24 mouse cellular contexts compared by ENCODE assay signal in genomic region chr10:84837355-84837754, GRCm38 (mm10).
A peak's percentile ranks its signal among the peaks of the same experiment; 100 is the strongest.
DNase-seq lines count a peak whose midpoint lies in the region; ATAC-seq and TF ChIP-seq lines count a peak whose summit lies in the region.
"Had no signal": no experiment of that assay in that cellular context is flagged by ENCODE, and none has a peak within 500 bp of the region (broad histone marks: within the 10 kb centered on the region; RNA-seq: fewer than 3 reads in every experiment).

No protein-coding gene starts in this region.

- H3K4me1 ChIP-seq in testis, adult 2 months (ENCODE audit: control insufficient read depth, insufficient read depth, low read length) = peaks cover 28% of the 10 kb centered on the region
- peaks cover 8 to 21% of the 10 kb centered on the region in 2 experiments; a peak in 3 of 4 replicates for H3K4me1 ChIP-seq in CH12.LX (ENCODE audit: control insufficient read depth in 1 of 2, insufficient read depth in 2 of 2)
- H3K4me1 ChIP-seq: embryonic facial prominence, embryonic 12.5 days; forebrain, embryonic 13.5 days; forebrain, embryonic 15.5 days had no signal

- no peak for TF ChIP-seq RAD21 in CH12.LX (IDR thresholded peaks at IDR 0.05; ENCODE audit: low read depth, low read length)

- dilution Hi-C loops in CH12.LX (cut with MboI; ENCODE audit: extremely low pct_ligation_motif_present, extremely low pct_unique_long_range_greater_than_20kb, low sequenced_read_pairs) = no loop called here

- peak overlapping the region; percentile 82 for H3K4me3 ChIP-seq in testis, adult 2 months (ENCODE audit: control insufficient read depth, low read depth, low read length)
- H3K4me3 ChIP-seq in CH12.LX (replicated peaks in 1 of 3; ENCODE audit: low read depth in 2 of 3, low read length in 2 of 3, poor library complexity in 1 of 3) = no peak overlapping the region
- H3K4me3 ChIP-seq: embryonic facial prominence, embryonic 10.5 days; embryonic facial prominence, embryonic 12.5 days; forebrain, embryonic 13.5 days; forebrain, embryonic 15.5 days had no signal

- H3K27me3 ChIP-seq in testis, adult 2 months (ENCODE audit: control insufficient read depth, insufficient read depth, low read length) = no peaks in the 10 kb centered on the region
- peaks cover 4% of the 10 kb centered on the region for H3K27me3 ChIP-seq in CH12.LX (replicated peaks)
- no peaks in the 10 kb centered on the region; the same call in 1 of the 2 replicates for H3K27me3 ChIP-seq in splenic B cell, adult 2 months (ENCODE audit: control insufficient read depth, insufficient read depth, low read length, poor library complexity, severe bottlenecking)
- H3K27me3 ChIP-seq: embryonic facial prominence, embryonic 12.5 days; forebrain, embryonic 13.5 days; forebrain, embryonic 15.5 days had no signal

- in situ Hi-C loops in CH12.LX (cut with MboI; ENCODE audit: low pct_ligation_motif_present, low pct_unique_long_range_greater_than_20kb, low sequenced_read_pairs) = loop anchor here (10.0 kb wide), 1 partner anchor 207 kb away; no protein-coding TSS in a partner anchor

- ATAC-seq in granulocyte monocyte progenitor cell, adult 5-6 weeks (replicated peaks; ENCODE audit: poor library complexity, severe bottlenecking) = peak; percentile 61
- ATAC-seq: CD4-positive, CD25-positive, alpha-beta regulatory T cell, adult 4 months; forebrain, embryonic 13.5 days; forebrain, embryonic 15.5 days; forebrain, postnatal 0 days had no signal

- TF ChIP-seq EP300 in CH12.LX (IDR thresholded peaks at IDR 0.05; ENCODE audit: low read length) = peak; percentile 84

- H3K9me3 ChIP-seq in CH12.LX (replicated peaks; ENCODE audit: low read length) = no peaks in the 10 kb centered on the region
- H3K9me3 ChIP-seq: embryonic facial prominence, embryonic 10.5 days; embryonic facial prominence, embryonic 12.5 days; forebrain, embryonic 13.5 days; forebrain, embryonic 15.5 days had no signal

- no peak overlapping the region for H3K4me2 ChIP-seq in CH12.LX (ENCODE audit: insufficient read depth, low read depth, poor library complexity, severe bottlenecking)
- H3K4me2 ChIP-seq: embryonic facial prominence, embryonic 12.5 days; forebrain, embryonic 13.5 days; forebrain, embryonic 15.5 days had no signal

- TF ChIP-seq CTCF in testis, adult 2 months (IDR thresholded peaks at IDR 0.05; ENCODE audit: control insufficient read depth, insufficient read depth, insufficient replicate concordance, low read depth, low read length) = no peak
- no peak for TF ChIP-seq CTCF in CH12.LX (conservative IDR thresholded peaks at IDR 0.05 in 1 of 2, IDR thresholded peaks at IDR 0.05 in 1 of 2; ENCODE audit: low read depth in 2 of 2, low read length in 2 of 2)

- no peaks in the 10 kb centered on the region; the same call in 1 of the 2 replicates for H3K36me3 ChIP-seq in testis, adult 2 months (ENCODE audit: control insufficient read depth, insufficient read depth, low read length)
- no peaks in the 10 kb centered on the region for H3K36me3 ChIP-seq in CH12.LX (replicated peaks in 1 of 2; ENCODE audit: control insufficient read depth in 1 of 2, insufficient read depth in 1 of 2, low read length in 1 of 2)
- no peaks in the 10 kb centered on the region for H3K36me3 ChIP-seq in splenic B cell, adult 2 months (ENCODE audit: control insufficient read depth, insufficient read depth, low read length, poor library complexity, severe bottlenecking)
- H3K36me3 ChIP-seq: embryonic facial prominence, embryonic 12.5 days; forebrain, embryonic 15.5 days had no signal

- DNase-seq in testis, postnatal 14 days (ENCODE audit: low spot score) = no peak
- peak; percentile 21 for DNase-seq in CH12.LX (ENCODE audit: extremely low read depth)
- DNase-seq in splenic B cell, adult 2 months (ENCODE audit: low read depth, low spot score) = peak; percentile 27
- no peak for DNase-seq in adrenal gland, adult 2 months
- no peak for DNase-seq in right cerebral cortex, adult 18-20 months
- no peak for DNase-seq in urinary bladder, postnatal 36 days (ENCODE audit: low spot score in 2 of 2)
- DNase-seq: adrenal gland, adult 8-10 months; adrenal gland, postnatal 14 days; adrenal gland, postnatal 36 days; B cell, adult 2 months; cerebellum, adult 11 months; cerebellum, adult 18-20 months; cerebellum, adult 8-10 months; cerebellum, adult 9-11 months; cerebellum, postnatal 14 days; cerebellum, postnatal 36 days; forebrain, postnatal 0 days had no signal

- peak overlapping the region; percentile 99 for H3K27ac ChIP-seq in testis, adult 2 months (ENCODE audit: control insufficient read depth, insufficient read depth, low read depth, low read length)
- H3K27ac ChIP-seq in CH12.LX (ENCODE audit: insufficient read depth, low read depth) = no peak overlapping the region
- H3K27ac ChIP-seq: embryonic facial prominence, embryonic 10.5 days; embryonic facial prominence, embryonic 12.5 days; forebrain, embryonic 13.5 days; forebrain, embryonic 15.5 days had no signal

- no peak for TF ChIP-seq POLR2A in testis, adult 2 months (IDR thresholded peaks at IDR 0.05; ENCODE audit: control insufficient read depth, low read depth, low read length)
- no peak for TF ChIP-seq POLR2A in CH12.LX (IDR thresholded peaks at IDR 0.05; ENCODE audit: low read depth, low read length)

- no peak overlapping the region for H3K9ac ChIP-seq in CH12.LX (ENCODE audit: insufficient read depth, low read depth)
- H3K9ac ChIP-seq: embryonic facial prominence, embryonic 12.5 days; forebrain, embryonic 13.5 days; forebrain, embryonic 15.5 days; forebrain, postnatal 0 days had no signal

- H3K79me2 ChIP-seq in CH12.LX (replicated peaks; ENCODE audit: control insufficient read depth, extremely low read depth, insufficient read depth, poor library complexity, severe bottlenecking) = no peaks in the 10 kb centered on the region

TF ChIP-seq in CH12.LX, 34 proteins besides CTCF, POLR2A, EP300 and RAD21:
- peak; percentile 21; the same call in 1 of the 2 replicates for TF ChIP-seq MEF2A (IDR thresholded peaks at IDR 0.05; ENCODE audit: borderline replicate concordance, low read depth, low read length)
- peak; percentile 42; the same call in 1 of the 2 replicates for TF ChIP-seq MYC (IDR thresholded peaks at IDR 0.05; ENCODE audit: low read depth, low read length)
- no peak for TF ChIP-seq TBP (conservative IDR thresholded peaks at IDR 0.05; ENCODE audit: low read depth, low read length)
- peak; percentile 87 for TF ChIP-seq IRF4 (IDR thresholded peaks at IDR 0.05; ENCODE audit: low read depth, low read length)
- no peak for TF ChIP-seq ETS1 (conservative IDR thresholded peaks at IDR 0.05; ENCODE audit: low read depth, low read length)
- no peak for TF ChIP-seq ZC3H11A (IDR thresholded peaks at IDR 0.05; ENCODE audit: low read depth, low read length)
- no peak for TF ChIP-seq GABPA (IDR thresholded peaks at IDR 0.05; ENCODE audit: insufficient replicate concordance, low read depth, low read length)

Comparison
In these comparisons a context has a peak if more than half of its experiments do, and no peak if none do; other contexts are left out.
1. DNase-seq: peak in CH12.LX (single experiment) and splenic B cell, adult 2 months (single experiment); none in testis, postnatal 14 days (single experiment), adrenal gland, adult 2 months (single experiment), right cerebral cortex, adult 18-20 months (single experiment) and urinary bladder, postnatal 36 days (0 of 2).